Mouse (Mus musculus) spleen, adult 2 months (tissue): Measurements from ENCODE around the gene Hoxa13.

ENCODE experiments used
- CTCF ChIP-seq: fragments of 200-500 bp; IDR thresholded peaks from 2 replicates; pipeline ENCODE4 v1.5.1; 2011; ENCODE audit warnings: mild to moderate bottlenecking, inconsistent platforms; ENCODE audit not compliant: insufficient read depth, insufficient read length, insufficient replicate concordance; ENCODE audit errors: extremely low read depth
- POLR2A ChIP-seq: fragments of 200-500 bp; IDR thresholded peaks from 2 replicates; pipeline ENCODE4 v1.6.1; 2011; ENCODE audit warnings: low read depth, low read length, inconsistent platforms

DNA sequence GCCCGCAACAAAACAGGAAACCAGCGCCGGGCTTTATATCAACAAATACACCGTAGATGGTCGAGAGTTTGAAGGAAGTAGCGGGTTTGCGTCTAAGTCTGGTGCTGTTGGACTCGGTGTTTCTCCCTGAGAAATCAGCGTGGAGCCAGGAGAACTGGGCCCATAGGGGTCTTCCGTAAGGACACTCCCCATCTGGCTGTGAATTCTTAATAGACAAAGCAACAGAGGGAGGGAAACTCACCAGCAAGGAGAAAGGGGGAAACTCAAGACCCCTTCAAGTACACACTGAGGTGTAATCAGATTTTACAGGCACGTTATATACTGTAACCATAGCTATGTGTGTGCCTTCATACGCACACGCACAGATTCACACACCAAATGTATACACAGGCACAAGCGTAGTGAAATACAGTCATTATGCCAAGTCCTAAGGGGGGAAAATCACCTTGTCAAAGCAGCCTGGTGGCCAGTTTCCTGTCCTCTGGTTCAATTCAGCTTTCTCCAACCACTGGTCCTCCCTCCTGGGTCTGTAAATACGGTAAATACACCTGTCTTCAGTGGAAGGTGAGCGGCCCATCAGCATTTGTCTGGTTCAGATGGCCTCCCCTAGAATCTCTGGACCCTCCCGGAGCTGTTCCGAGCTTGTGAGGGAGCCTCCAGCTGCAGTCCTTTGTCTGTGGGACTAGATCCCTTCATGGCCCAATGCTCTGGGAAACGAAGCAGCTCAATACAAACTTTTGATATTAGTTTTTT lies 5.4 kb upstream of the Hoxa13 start:
- TF ChIP-seq CTCF (no peak), POLR2A (no peak)
